ENCODE assay signal across 13 mouse cellular contexts in the genomic region with DNA sequence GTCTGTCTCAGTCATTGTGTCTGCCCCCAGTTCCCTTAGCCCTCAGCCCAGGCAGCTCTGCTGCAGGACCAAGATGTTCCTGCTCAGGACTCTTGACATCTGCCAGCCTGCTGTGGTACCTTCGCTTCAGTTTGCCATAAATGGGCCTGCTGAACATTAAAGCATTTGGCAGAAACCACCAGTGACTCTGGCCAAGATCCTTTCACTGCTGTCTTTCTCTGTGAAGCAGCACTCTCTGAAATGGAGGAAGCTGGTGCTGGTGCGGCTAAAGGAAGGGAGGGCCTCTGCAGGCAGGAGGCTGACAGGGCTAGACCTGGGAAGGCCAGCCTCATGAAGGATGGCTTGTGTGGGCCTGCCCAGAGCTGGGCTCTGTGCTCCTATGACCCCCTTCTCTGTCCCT. TPM values are rescaled to one million over a fixed set of nuclear protein-coding genes. Genes with fewer than 3 reads are reported as not detected.
DNase-seq lines count a peak whose midpoint lies in the region; ATAC-seq lines count a peak whose summit lies in the region.
"Had no signal": no experiment of that assay in that cellular context is flagged by ENCODE, and none has a peak within 500 bp of the region (broad histone marks: within the 10 kb centered on the region; RNA-seq: fewer than 3 reads in every experiment).

No protein-coding gene starts in this region.

- H3K9ac ChIP-seq in heart, embryonic 11.5 days (ENCODE audit: low read depth, low read length), result no peak overlapping the region
- no peak overlapping the region for H3K9ac ChIP-seq in liver, embryonic 13.5 days
- H3K9ac ChIP-seq in liver, embryonic 11.5 days (ENCODE audit: low read depth, low read length), result no peak overlapping the region
- no peak overlapping the region for H3K9ac ChIP-seq in embryonic facial prominence, embryonic 15.5 days
- no peak overlapping the region for H3K9ac ChIP-seq in heart, embryonic 15.5 days
- H3K9ac ChIP-seq: embryonic facial prominence, embryonic 13.5 days had no signal

- 77% methylated on average over 2 of the region's 2 CpGs for WGBS in heart, embryonic 11.5 days (ENCODE audit: insufficient replicate concordance)
- 85% methylated on average over 2 of the region's 2 CpGs for WGBS in liver, embryonic 13.5 days (ENCODE audit: insufficient replicate concordance)
- 86% methylated on average over 2 of the region's 2 CpGs for WGBS in liver, embryonic 11.5 days
- WGBS in embryonic facial prominence, embryonic 15.5 days, result 38% methylated on average over 2 of the region's 2 CpGs
- WGBS in heart, embryonic 15.5 days, result 36% methylated on average over 2 of the region's 2 CpGs

- peak; percentile 56 to 78 for DNase-seq in heart, adult 18-20 months
- no peak for DNase-seq in liver, embryonic 13.5 days
- DNase-seq in liver, embryonic 11.5 days (ENCODE audit: low spot score), result no peak
- DNase-seq in retina, postnatal 1 day, result no peak
- DNase-seq in testis, postnatal 14 days (ENCODE audit: low spot score), result no peak
- DNase-seq: adrenal gland, postnatal 36 days; cerebellum, adult 8-10 months; gastrocnemius, postnatal 36 days; kidney, adult 9 months had no signal

- no peaks in the 10 kb centered on the region for H3K27me3 ChIP-seq in heart, embryonic 11.5 days (ENCODE audit: control insufficient read depth, insufficient read depth, low read length)
- no peaks in the 10 kb centered on the region for H3K27me3 ChIP-seq in liver, embryonic 13.5 days
- no peaks in the 10 kb centered on the region for H3K27me3 ChIP-seq in liver, embryonic 11.5 days (replicated peaks; ENCODE audit: control insufficient read depth, insufficient read depth, low read length)
- no peaks in the 10 kb centered on the region for H3K27me3 ChIP-seq in embryonic facial prominence, embryonic 15.5 days
- no peaks in the 10 kb centered on the region for H3K27me3 ChIP-seq in heart, embryonic 15.5 days
- H3K27me3 ChIP-seq: embryonic facial prominence, embryonic 13.5 days had no signal

- H3K27ac ChIP-seq in heart, embryonic 11.5 days (ENCODE audit: low read depth, low read length), result no peak overlapping the region
- peak overlapping the region; percentile 23; the same call in 1 of the 2 replicates for H3K27ac ChIP-seq in liver, embryonic 13.5 days
- H3K27ac ChIP-seq in liver, embryonic 11.5 days (ENCODE audit: low read depth, low read length), result no peak overlapping the region
- peak overlapping the region; percentile 9; the same call in 1 of the 2 replicates for H3K27ac ChIP-seq in embryonic facial prominence, embryonic 15.5 days (replicated peaks)
- peak overlapping the region; percentile 81 for H3K27ac ChIP-seq in heart, embryonic 15.5 days
- H3K27ac ChIP-seq: embryonic facial prominence, embryonic 13.5 days had no signal

- no peak overlapping the region for H3K4me3 ChIP-seq in heart, embryonic 11.5 days (ENCODE audit: low read depth, low read length)
- no peak overlapping the region for H3K4me3 ChIP-seq in liver, embryonic 13.5 days (replicated peaks)
- no peak overlapping the region for H3K4me3 ChIP-seq in liver, embryonic 11.5 days (ENCODE audit: low read depth, low read length)
- H3K4me3 ChIP-seq in embryonic facial prominence, embryonic 15.5 days (replicated peaks), result no peak overlapping the region
- H3K4me3 ChIP-seq in heart, embryonic 15.5 days, result no peak overlapping the region
- H3K4me3 ChIP-seq: embryonic facial prominence, embryonic 13.5 days had no signal

- no peaks in the 10 kb centered on the region for H3K36me3 ChIP-seq in heart, embryonic 11.5 days (ENCODE audit: control insufficient read depth, insufficient read depth, low read length)
- peaks cover 16% of the 10 kb centered on the region for H3K36me3 ChIP-seq in liver, embryonic 13.5 days
- H3K36me3 ChIP-seq in liver, embryonic 11.5 days (ENCODE audit: control insufficient read depth, insufficient read depth, low read length), result peaks cover 2% of the 10 kb centered on the region; the same call in 1 of the 2 replicates
- peaks cover 12% of the 10 kb centered on the region; the same call in 1 of the 2 replicates for H3K36me3 ChIP-seq in embryonic facial prominence, embryonic 15.5 days
- peaks cover 4% of the 10 kb centered on the region; the same call in 1 of the 2 replicates for H3K36me3 ChIP-seq in heart, embryonic 15.5 days

- no peak for ATAC-seq in heart, embryonic 11.5 days (replicated peaks; ENCODE audit: insufficient number of reproducible peaks, low FRiP score, low TSS enrichment)
- no peak for ATAC-seq in liver, embryonic 13.5 days (ENCODE audit: low read depth)
- ATAC-seq in liver, embryonic 11.5 days (replicated peaks; ENCODE audit: low FRiP score), result no peak
- ATAC-seq in embryonic facial prominence, embryonic 15.5 days (ENCODE audit: insufficient number of reproducible peaks, low FRiP score, low TSS enrichment, low read depth), result no peak
- peak; percentile 64 for ATAC-seq in heart, embryonic 15.5 days (replicated peaks; ENCODE audit: insufficient number of reproducible peaks, insufficient read depth, low FRiP score, low read depth)

- H3K4me2 ChIP-seq in heart, embryonic 11.5 days, result no peak overlapping the region
- no peak overlapping the region for H3K4me2 ChIP-seq in liver, embryonic 13.5 days
- no peak overlapping the region for H3K4me2 ChIP-seq in liver, embryonic 11.5 days
- no peak overlapping the region for H3K4me2 ChIP-seq in embryonic facial prominence, embryonic 15.5 days (replicated peaks)
- no peak overlapping the region for H3K4me2 ChIP-seq in heart, embryonic 15.5 days
- H3K4me2 ChIP-seq: embryonic facial prominence, embryonic 13.5 days had no signal

- H3K4me1 ChIP-seq in heart, embryonic 11.5 days (ENCODE audit: control insufficient read depth, insufficient read depth, low read length), result peaks cover 5% of the 10 kb centered on the region; the same call in 1 of the 2 replicates
- H3K4me1 ChIP-seq in liver, embryonic 13.5 days (replicated peaks), result peaks cover 32% of the 10 kb centered on the region
- no peaks in the 10 kb centered on the region for H3K4me1 ChIP-seq in liver, embryonic 11.5 days (replicated peaks; ENCODE audit: control insufficient read depth, insufficient read depth, low read length)
- H3K4me1 ChIP-seq in embryonic facial prominence, embryonic 15.5 days, result peaks cover 14% of the 10 kb centered on the region; the same call in 1 of the 2 replicates
- peaks cover 19% of the 10 kb centered on the region for H3K4me1 ChIP-seq in heart, embryonic 15.5 days (replicated peaks)

- H3K9me3 ChIP-seq in heart, embryonic 11.5 days (replicated peaks; ENCODE audit: control insufficient read depth, low read length), result no peaks in the 10 kb centered on the region
- H3K9me3 ChIP-seq in liver, embryonic 13.5 days (replicated peaks), result no peaks in the 10 kb centered on the region
- no peaks in the 10 kb centered on the region for H3K9me3 ChIP-seq in liver, embryonic 11.5 days (ENCODE audit: control insufficient read depth, low read length)
- no peaks in the 10 kb centered on the region for H3K9me3 ChIP-seq in embryonic facial prominence, embryonic 15.5 days (replicated peaks)
- no peaks in the 10 kb centered on the region for H3K9me3 ChIP-seq in heart, embryonic 15.5 days (replicated peaks)
- H3K9me3 ChIP-seq: embryonic facial prominence, embryonic 13.5 days had no signal

RNA-seq across cellular contexts. Expression of a gene that starts 46.7 kb away (rescaled TPM):
- 10 to 100 TPM; 34.5 to 34.9 TPM for total RNA-seq in heart, adult 18-20 months (2021)
- polyA plus RNA-seq in heart, embryonic 11.5 days (2014; fragmentation: Nextera tagmentation; extraction: Ambion mirVana), result 53.7 and 62.8 TPM in 2 replicates
- 23.6 and 27.2 TPM in 2 replicates for polyA plus RNA-seq in liver, embryonic 13.5 days (2015; fragmentation: Nextera tagmentation; extraction: Ambion mirVana)
- 38.4 and 42.8 TPM in 2 replicates for polyA plus RNA-seq in liver, embryonic 11.5 days (2014; fragmentation: Nextera tagmentation; extraction: Ambion mirVana)
- 73.3 and 78.7 TPM in 2 replicates for polyA plus RNA-seq in embryonic facial prominence, embryonic 15.5 days (2015; fragmentation: Nextera tagmentation; extraction: Ambion mirVana)
- 62.6 and 63.6 TPM in 2 replicates for polyA plus RNA-seq in heart, embryonic 15.5 days (2015; fragmentation: Nextera tagmentation; extraction: Ambion mirVana)

RNA-seq across cellular contexts. Expression of a gene that starts 46.9 kb away (rescaled TPM):
- total RNA-seq in heart, adult 18-20 months (2021), result 10 to 100 TPM; 12.4 to 16.1 TPM
- polyA plus RNA-seq in heart, embryonic 11.5 days (2014; fragmentation: Nextera tagmentation; extraction: Ambion mirVana), result 19.4 TPM in 2 replicates
- polyA plus RNA-seq in liver, embryonic 13.5 days (2015; fragmentation: Nextera tagmentation; extraction: Ambion mirVana), result 18.6 and 20.5 TPM in 2 replicates
- 28.6 and 30.3 TPM in 2 replicates for polyA plus RNA-seq in liver, embryonic 11.5 days (2014; fragmentation: Nextera tagmentation; extraction: Ambion mirVana)
- 14.9 and 15.4 TPM in 2 replicates for polyA plus RNA-seq in embryonic facial prominence, embryonic 15.5 days (2015; fragmentation: Nextera tagmentation; extraction: Ambion mirVana)
- 23.0 and 29.7 TPM in 2 replicates for polyA plus RNA-seq in heart, embryonic 15.5 days (2015; fragmentation: Nextera tagmentation; extraction: Ambion mirVana)

RNA-seq across cellular contexts. Expression of a gene that starts 47.1 kb away (rescaled TPM):
- 10 to 100 TPM; 38.6 to 44.5 TPM for total RNA-seq in heart, adult 18-20 months (2021)
- 35.3 and 37.2 TPM in 2 replicates for polyA plus RNA-seq in heart, embryonic 11.5 days (2014; fragmentation: Nextera tagmentation; extraction: Ambion mirVana)
- polyA plus RNA-seq in liver, embryonic 13.5 days (2015; fragmentation: Nextera tagmentation; extraction: Ambion mirVana), result 21.5 and 22.8 TPM in 2 replicates
- polyA plus RNA-seq in liver, embryonic 11.5 days (2014; fragmentation: Nextera tagmentation; extraction: Ambion mirVana), result 31.4 and 36.2 TPM in 2 replicates
- 21.5 and 29.7 TPM in 2 replicates for polyA plus RNA-seq in embryonic facial prominence, embryonic 15.5 days (2015; fragmentation: Nextera tagmentation; extraction: Ambion mirVana)
- 32.4 and 38.6 TPM in 2 replicates for polyA plus RNA-seq in heart, embryonic 15.5 days (2015; fragmentation: Nextera tagmentation; extraction: Ambion mirVana)

Comparison
In these comparisons a context has a peak if more than half of its experiments do, and no peak if none do; other contexts are left out.
1. H3K27ac ChIP-seq: peak in liver, embryonic 13.5 days (single experiment), embryonic facial prominence, embryonic 15.5 days (single experiment) and heart, embryonic 15.5 days (single experiment); none in heart, embryonic 11.5 days (single experiment) and liver, embryonic 11.5 days (single experiment).
2. DNase-seq: peak in heart, adult 18-20 months (2 of 2); none in liver, embryonic 13.5 days (single experiment), liver, embryonic 11.5 days (single experiment), retina, postnatal 1 day (single experiment) and testis, postnatal 14 days (single experiment).